Comparison of ENCODE assay signal across 12 mouse cellular contexts in genomic region chr3:37747258-37748001, GRCm38 (mm10). TPM values are rescaled to one million over a fixed set of nuclear protein-coding genes. Genes with fewer than 3 reads are reported as not detected.
DNase-seq lines count a peak whose midpoint lies in the region; ATAC-seq lines count a peak whose summit lies in the region.
"Had no signal": no experiment of that assay in that cellular context is flagged by ENCODE, and none has a peak within 500 bp of the region (broad histone marks: within the 10 kb centered on the region; RNA-seq: fewer than 3 reads in every experiment).

No protein-coding gene starts in this region.

- no peak overlapping the region for H3K4me3 ChIP-seq in heart, embryonic 16.5 days (ENCODE audit: low read length)
- H3K4me3 ChIP-seq in heart, embryonic 10.5 days = no peak overlapping the region
- H3K4me3 ChIP-seq in macrophage (ENCODE audit: inconsistent target) = no peak overlapping the region
- H3K4me3 ChIP-seq in forebrain, embryonic 10.5 days = no peak overlapping the region
- H3K4me3 ChIP-seq: neural tube, embryonic 13.5 days had no signal

- H3K9me3 ChIP-seq in heart, embryonic 16.5 days (replicated peaks; ENCODE audit: control insufficient read depth, low read length) = no peaks in the 10 kb centered on the region
- no peaks in the 10 kb centered on the region for H3K9me3 ChIP-seq in heart, embryonic 10.5 days
- no peaks in the 10 kb centered on the region for H3K9me3 ChIP-seq in forebrain, embryonic 10.5 days

- H3K36me3 ChIP-seq in heart, embryonic 16.5 days (ENCODE audit: control insufficient read depth, insufficient read depth) = no peaks in the 10 kb centered on the region
- H3K36me3 ChIP-seq in heart, embryonic 10.5 days = no peaks in the 10 kb centered on the region
- H3K36me3 ChIP-seq in macrophage (ENCODE audit: inconsistent target) = no peaks in the 10 kb centered on the region
- H3K36me3 ChIP-seq in forebrain, embryonic 10.5 days (replicated peaks) = no peaks in the 10 kb centered on the region
- H3K36me3 ChIP-seq: neural tube, embryonic 13.5 days had no signal

- no peak overlapping the region for H3K9ac ChIP-seq in heart, embryonic 16.5 days (ENCODE audit: low read length)
- H3K9ac ChIP-seq: neural tube, embryonic 13.5 days had no signal

- DNase-seq in heart, embryonic 10.5 days (ENCODE audit: low spot score) = no peak
- peak; percentile 41 for DNase-seq in CD4-positive, CD25-positive, alpha-beta regulatory T cell, adult 2 months (ENCODE audit: low read depth, low spot score)
- DNase-seq in right cerebral cortex, postnatal 4 days = no peak
- no peak for DNase-seq in forebrain, embryonic 10.5 days (ENCODE audit: extremely low spot score, low spot score)
- DNase-seq in gastrocnemius, adult 8-10 months (ENCODE audit: low spot score in 2 of 2) = no peak
- DNase-seq: cerebellum, adult 8-10 months; gastrocnemius, postnatal 10 days; thymus, postnatal 36 days had no signal

- WGBS in heart, embryonic 16.5 days = 66% methylated on average over 9 of the region's 9 CpGs
- WGBS in heart, embryonic 10.5 days = 80% methylated on average over 9 of the region's 9 CpGs
- WGBS in macrophage (ENCODE audit: missing documents) = 40% methylated on average over 9 of the region's 9 CpGs
- 90% methylated on average over 9 of the region's 9 CpGs for WGBS in forebrain, embryonic 10.5 days

- no peaks in the 10 kb centered on the region for H3K79me2 ChIP-seq in macrophage (ENCODE audit: inconsistent target)

- H3K27ac ChIP-seq in heart, embryonic 16.5 days (ENCODE audit: low read length) = peak overlapping the region; percentile 39
- H3K27ac ChIP-seq in heart, embryonic 10.5 days = no peak overlapping the region
- H3K27ac ChIP-seq in macrophage = peak overlapping the region; percentile 39
- H3K27ac ChIP-seq in forebrain, embryonic 10.5 days = no peak overlapping the region
- H3K27ac ChIP-seq: neural tube, embryonic 13.5 days had no signal

- H3K4me1 ChIP-seq in heart, embryonic 16.5 days (ENCODE audit: control insufficient read depth, insufficient read depth, low read length) = 0 out of 2 replicates have a peak, but pooled peaks cover 2% of the 10 kb centered on the region
- H3K4me1 ChIP-seq in heart, embryonic 10.5 days = no peaks in the 10 kb centered on the region
- no peaks in the 10 kb centered on the region for H3K4me1 ChIP-seq in forebrain, embryonic 10.5 days
- H3K4me1 ChIP-seq: neural tube, embryonic 13.5 days had no signal

- ATAC-seq in heart, embryonic 16.5 days (replicated peaks; ENCODE audit: extremely low read depth, insufficient read depth, low FRiP score) = no peak
- peak; percentile 59 for ATAC-seq in inflammation-experienced regulatory T-cells, adult 6 months

- no peak overlapping the region for H3K4me2 ChIP-seq in heart, embryonic 16.5 days (ENCODE audit: low read depth, low read length)
- H3K4me2 ChIP-seq: neural tube, embryonic 13.5 days had no signal

- no peaks in the 10 kb centered on the region for H3K27me3 ChIP-seq in heart, embryonic 16.5 days (ENCODE audit: control insufficient read depth, insufficient read depth, low read length)
- no peaks in the 10 kb centered on the region for H3K27me3 ChIP-seq in heart, embryonic 10.5 days (ENCODE audit: insufficient read depth, poor library complexity, severe bottlenecking)
- no peaks in the 10 kb centered on the region for H3K27me3 ChIP-seq in forebrain, embryonic 10.5 days (ENCODE audit: poor library complexity, severe bottlenecking)
- H3K27me3 ChIP-seq: neural tube, embryonic 13.5 days had no signal

RNA-seq across cellular contexts. Expression of gene Gm5148, which starts 23.1 kb away (rescaled TPM):
- polyA plus RNA-seq in heart, embryonic 16.5 days (2015; fragmentation: Nextera tagmentation; extraction: Ambion mirVana) = 3.1 and 4.0 TPM in 2 replicates
- polyA plus RNA-seq in heart, embryonic 10.5 days (2016; fragmentation: Nextera tagmentation; extraction: Ambion mirVana) = 2.0 and 2.5 TPM in 2 replicates
- polyA plus RNA-seq in inflammation-experienced regulatory T-cells, adult 6 months (2017; shearing (Covaris generic)) = 1 to 10 TPM; 1.0 to 2.0 (median 1.6) TPM
- not detected for total RNA-seq in macrophage (2018; cell fraction: chromatin; rRNA removed)
- total RNA-seq in macrophage (2018; cell fraction: cytosol; rRNA removed) = 1 to 10 TPM in 19 of 26 experiments, under 1 TPM in 7; 0.49 to 3.8 (median 1.4) TPM
- total RNA-seq in macrophage (2018; cell fraction: nucleus; rRNA removed) = under 1 TPM in 3 of 26 experiments, not detected in 23; 0.29 to 0.68 (median 0.46) TPM
- 1.6 to 20.3 TPM (median 2.5 TPM) in 3 replicates for polyA plus RNA-seq in macrophage (2018)
- 2.4 and 3.5 TPM in 2 replicates for polyA plus RNA-seq in forebrain, embryonic 10.5 days (2016; fragmentation: Nextera tagmentation; extraction: Ambion mirVana)
- under 1 TPM in 1 of 4 experiments, not detected in 3; 0.45 TPM for total RNA-seq in gastrocnemius, adult 8-10 months (2022)

Comparison
In these comparisons a context has a peak if more than half of its experiments do, and no peak if none do; other contexts are left out.
1. H3K27ac ChIP-seq: peak in heart, embryonic 16.5 days (single experiment) and macrophage (single experiment); none in heart, embryonic 10.5 days (single experiment) and forebrain, embryonic 10.5 days (single experiment).